Mouse (Mus musculus) lung, postnatal 0 days (tissue): ENCODE measurements at regions not wholly inside any gene's neighbourhood (a gene's known extent, or its start where the extent isn't known, plus 50 kb on each side); places are given as distances from the start of the nearest gene placed in this dataset.

Source experiments
- CTCF ChIP-seq: IDR thresholded peaks from 2 replicates; pipeline ENCODE4 v1.5.1; 2016; ENCODE audit warnings: antibody characterized with exemption, mild to moderate bottlenecking
- EP300 ChIP-seq: IDR thresholded peaks from 2 replicates; pipeline ENCODE4 v1.6.1; 2016; ENCODE audit warnings: antibody characterized with exemption, mild to moderate bottlenecking, control low read depth

- 0 out of 2 replicates have a peak, but pooled peaks have one; percentile 7 for TF ChIP-seq EP300
- TF ChIP-seq CTCF, result peak; percentile 64
Observed at GRCm38 (mm10) chr12:14315780-14316179, 163.9 kb upstream of the Fam84a start.
